Mouse (Mus musculus) forebrain, embryonic 11.5 days (tissue): ENCODE results near the gene Olfr323. TPM values are rescaled to one million over a fixed set of nuclear protein-coding genes. Genes with fewer than 3 reads are reported as not detected.

Experiments used
- ATAC-seq: fragments of 200-750 bp; cut with Nextera tagmentation; replicated peaks from 2 replicates; pipeline ENCODE4 v1.8.0; 2017; ENCODE audit warnings: moderate TSS enrichment; ENCODE audit not compliant: low FRiP score
- DNase-seq: peaks from one replicate; pipeline ENCODE4 v3.0.0-alpha.2; 2017; ENCODE audit warnings: low spot score
- H3K27ac ChIP-seq: fragments of 300-500 bp; sonication (generic); 2 replicates; pipeline ENCODE4 v1.5.1; 2014; ENCODE audit warnings: low read depth, low read length
- H3K27me3 ChIP-seq: fragments of 300-500 bp; sonication (generic); 2 replicates; pipeline ENCODE4 v1.6.1; 2014; ENCODE audit warnings: mild to moderate bottlenecking, low read length, mixed read lengths; ENCODE audit not compliant: control insufficient read depth, insufficient read depth
- H3K36me3 ChIP-seq: fragments of 300-500 bp; sonication (generic); 2 replicates; pipeline ENCODE4 v1.6.1; 2014; ENCODE audit warnings: mild to moderate bottlenecking, low read length, moderate library complexity, mixed read lengths; ENCODE audit not compliant: control insufficient read depth, insufficient read depth
- H3K4me1 ChIP-seq: fragments of 300-500 bp; sonication (generic); replicated peaks from 2 replicates; pipeline ENCODE4 v1.6.1; 2014; ENCODE audit warnings: low read length, mixed read lengths; ENCODE audit not compliant: control insufficient read depth, insufficient read depth
- H3K4me2 ChIP-seq: fragments of 300-500 bp; sonication (generic); 2 replicates; pipeline ENCODE4 v1.6.1; 2014; ENCODE audit warnings: low read depth, mild to moderate bottlenecking, low read length, moderate library complexity, mixed read lengths; ENCODE audit not compliant: severe bottlenecking
- H3K4me3 ChIP-seq: fragments of 300-500 bp; sonication (generic); 2 replicates; pipeline ENCODE4 v1.5.1; 2014; ENCODE audit warnings: low read depth, low read length
- H3K9ac ChIP-seq: fragments of 300-500 bp; sonication (generic); 2 replicates; pipeline ENCODE4 v1.6.1; 2014; ENCODE audit warnings: low read length
- H3K9me3 ChIP-seq: fragments of 300-500 bp; sonication (generic); 2 replicates; pipeline ENCODE4 v1.6.1; 2016; ENCODE audit warnings: low read length, mixed read lengths; ENCODE audit not compliant: control insufficient read depth
- WGBS: fragments of 180-500 bp; shearing (Covaris S2); extraction: QIAGEN DNeasy Blood & Tissue Kit; methylation state at CpG from one replicate; pipeline ENCODE4 v1.1.7; 2014; 5-methylcytosine and 5-hydroxymethylcytosine counted together
- polyA plus RNA-seq: library from polyadenylated mRNA; unstranded; fragments of >200 nt; fragmentation: Nextera tagmentation; extraction: Ambion mirVana; gene quantifications from 2 replicates; pipeline ENCODE4 v1.2.1, GENCODE M21; 2014

Olfr323 gene
- polyA plus RNA-seq, 1 experiment from 2014 or later = not detected

DNA sequence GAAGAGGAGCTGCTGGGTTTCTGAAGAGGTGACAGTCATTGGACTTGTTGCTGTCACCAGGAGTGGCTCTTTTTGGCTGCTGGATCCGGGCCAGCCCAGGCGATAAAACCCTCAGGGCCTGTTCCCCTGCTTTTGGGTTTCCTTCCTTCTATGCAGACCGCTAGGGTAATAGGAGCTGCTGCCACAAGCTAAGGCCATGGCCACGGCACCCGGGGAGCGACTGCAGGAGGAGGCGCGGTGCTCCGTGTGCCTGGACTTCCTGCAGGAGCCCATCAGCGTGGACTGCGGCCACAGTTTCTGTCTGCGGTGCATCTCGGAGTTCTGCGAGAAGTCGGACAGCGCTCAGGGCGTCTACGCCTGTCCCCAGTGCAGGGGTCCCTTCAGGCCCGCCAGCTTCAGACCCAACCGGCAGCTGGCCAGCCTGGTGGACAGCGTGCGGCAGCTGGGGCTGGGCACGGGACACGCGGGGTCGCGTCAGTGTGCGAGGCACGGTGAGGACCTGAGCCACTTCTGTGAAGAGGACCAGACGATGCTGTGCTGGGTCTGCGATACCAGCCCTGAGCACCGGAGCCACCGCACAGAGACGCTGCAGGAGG lies 10.1 kb upstream of the Olfr323 start, which contains the start of gene Trim58:
Gene Trim58, plus strand, starts transcription at position 194 of the 596 bp plus-strand sequence.
- 3% methylated on average over 34 of the region's 34 CpGs for WGBS
- peak within 1 kb of the TSS; percentile 37; the same call in 1 of the 2 replicates for H3K27ac ChIP-seq

GRCm38 (mm10) chr11:58638176-58638701 lies 7.9 kb upstream of the Olfr323 start:
- no peaks in the 10 kb centered on the region for H3K9me3 ChIP-seq
- no peak overlapping the region for H3K4me3 ChIP-seq
- DNase-seq (no peak), ATAC-seq (no peak)
- H3K27ac ChIP-seq = no peak overlapping the region
- 0 out of 2 replicates have a peak, but pooled peaks cover 5% of the 10 kb centered on the region for H3K4me1 ChIP-seq
- peaks cover 2% of the 10 kb centered on the region for H3K27me3 ChIP-seq
- no peak overlapping the region for H3K9ac ChIP-seq
- 63% methylated on average over 7 of the region's 7 CpGs for WGBS
- no peak overlapping the region for H3K4me2 ChIP-seq
- no peaks in the 10 kb centered on the region for H3K36me3 ChIP-seq

More for the DNA sequence above, 10.1 kb upstream of the Olfr323 start, which contains the start of gene Trim58:
- ATAC-seq = no peak; the same call in 1 of the 2 replicates
- Histone ChIP-seq H3K4me1 (0 out of 2 replicates have a peak, but pooled peaks cover 5% of the 10 kb centered on the region), H3K9me3 (no peaks in the 10 kb centered on the region), H3K36me3 (no peaks in the 10 kb centered on the region), H3K9ac (peak within 1 kb of the TSS; percentile 57), H3K4me3 (peak within 1 kb of the TSS; percentile 35), H3K4me2 (peak within 1 kb of the TSS; percentile 87), H3K27me3 (peaks cover 2% of the 10 kb centered on the region)
- DNase-seq = peak; percentile 70

DNA sequence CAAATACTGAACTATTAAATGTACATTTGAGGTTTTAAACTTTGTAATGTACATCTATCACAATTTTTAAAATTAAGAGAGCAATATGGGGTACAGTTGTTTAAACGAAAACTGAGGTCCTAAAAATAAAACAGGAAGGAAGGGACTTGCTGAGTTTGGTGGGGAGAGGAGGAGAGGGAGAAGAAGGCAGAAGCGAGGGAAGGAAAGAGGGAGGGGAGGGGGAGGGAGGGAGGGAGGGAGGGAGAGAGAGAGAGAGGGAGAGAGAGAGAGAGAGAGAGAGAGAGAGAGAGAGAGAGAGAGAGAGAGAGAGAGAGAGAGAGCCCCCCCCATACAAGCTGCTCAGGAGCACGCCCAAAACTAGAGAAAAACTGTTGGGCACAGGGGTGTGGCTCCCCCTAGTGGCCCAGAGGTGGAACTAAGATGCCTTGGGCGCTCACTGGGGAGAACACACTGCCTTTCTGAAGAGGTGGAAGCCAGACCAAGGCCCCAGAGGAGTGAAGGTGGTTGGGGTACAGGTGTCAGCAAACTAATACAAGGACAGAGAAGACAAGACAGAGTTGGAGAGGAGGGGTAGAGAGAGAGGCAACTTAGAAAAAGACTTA lies 6.2 kb upstream of the Olfr323 start:
- H3K4me2 ChIP-seq = no peak overlapping the region
- no peaks in the 10 kb centered on the region for H3K36me3 ChIP-seq
- ATAC-seq (0 out of 2 replicates have a peak, but pooled peaks have one; percentile 21), DNase-seq (peak; percentile 80)
- WGBS = 17% methylated on average over 3 of the region's 4 CpGs
- H3K4me1 ChIP-seq = 0 out of 2 replicates have a peak, but pooled peaks cover 5% of the 10 kb centered on the region
- no peak overlapping the region for H3K4me3 ChIP-seq
- H3K27ac ChIP-seq = no peak overlapping the region
- H3K27me3 ChIP-seq = no peaks in the 10 kb centered on the region; the same call in none of the 2 replicates
- H3K9ac ChIP-seq = no peak overlapping the region
- no peaks in the 10 kb centered on the region for H3K9me3 ChIP-seq

GRCm38 (mm10) chr11:58634878-58635277 lies 4.6 kb upstream of the Olfr323 start:
- no peaks in the 10 kb centered on the region for H3K27me3 ChIP-seq
- H3K4me1 ChIP-seq = no peaks in the 10 kb centered on the region
- 74% methylated on average over 4 of the region's 4 CpGs for WGBS
- H3K9ac ChIP-seq = no peak overlapping the region
- no peak for ATAC-seq
- no peak for DNase-seq
- H3K36me3 ChIP-seq = no peaks in the 10 kb centered on the region
- no peak overlapping the region for H3K27ac ChIP-seq
- no peaks in the 10 kb centered on the region for H3K9me3 ChIP-seq
- H3K4me2 ChIP-seq = no peak overlapping the region
- H3K4me3 ChIP-seq = no peak overlapping the region

DNA sequence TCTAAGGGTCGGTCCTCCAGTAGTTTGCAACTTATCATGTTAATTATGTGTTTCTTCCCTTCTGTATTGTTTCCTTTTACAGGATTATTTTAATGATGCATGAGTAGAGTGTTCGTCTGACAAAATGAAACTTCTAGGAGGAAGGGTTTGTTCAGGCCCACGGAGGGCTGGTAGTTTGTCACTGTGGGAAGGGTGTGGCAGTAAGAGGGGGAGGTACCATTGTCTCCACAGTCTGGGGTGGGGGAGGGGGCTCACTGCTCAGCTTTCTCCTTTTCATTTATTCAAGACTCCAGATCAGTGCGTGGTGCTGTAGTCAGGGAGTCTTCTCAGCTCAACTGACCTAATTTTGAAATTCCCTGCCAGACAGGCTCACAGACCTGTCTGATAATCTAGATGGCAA lies 4.2 kb downstream of the Olfr323 start:
- no peak for ATAC-seq
- no peaks in the 10 kb centered on the region for H3K36me3 ChIP-seq
- H3K27me3 ChIP-seq = no peaks in the 10 kb centered on the region
- no peak overlapping the region for H3K4me3 ChIP-seq
- no peak for DNase-seq
- H3K4me1 ChIP-seq = no peaks in the 10 kb centered on the region
- no peak overlapping the region for H3K4me2 ChIP-seq
- no peaks in the 10 kb centered on the region for H3K9me3 ChIP-seq
- 63% methylated on average over 4 of the region's 4 CpGs for WGBS
- no peak overlapping the region for H3K27ac ChIP-seq
- no peak overlapping the region for H3K9ac ChIP-seq

DNA sequence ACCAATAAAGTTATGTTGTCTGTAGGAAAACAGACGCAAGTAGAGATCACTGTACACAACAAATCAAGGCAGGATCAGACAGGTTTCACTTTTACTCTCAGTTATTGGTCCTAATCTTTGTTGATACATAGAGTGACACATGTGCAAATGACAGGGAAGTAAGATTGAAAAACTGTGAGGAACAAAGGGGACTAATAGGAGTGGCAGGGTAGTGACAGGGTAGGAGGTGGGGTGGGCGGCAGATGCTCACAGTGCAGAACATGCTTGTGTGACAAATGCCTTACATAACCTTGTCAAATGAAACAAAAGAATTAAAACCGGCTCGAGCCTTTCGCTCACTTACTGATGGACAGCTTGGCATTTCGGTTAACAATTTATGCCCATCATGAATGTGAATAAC lies 11.5 kb downstream of the Olfr323 start:
- no peak overlapping the region for H3K4me3 ChIP-seq
- H3K9me3 ChIP-seq = no peaks in the 10 kb centered on the region
- no peaks in the 10 kb centered on the region for H3K4me1 ChIP-seq
- H3K9ac ChIP-seq = no peak overlapping the region
- H3K27me3 ChIP-seq = no peaks in the 10 kb centered on the region
- WGBS = 81% methylated on average over 6 of the region's 6 CpGs
- DNase-seq (no peak), ATAC-seq (no peak)
- no peaks in the 10 kb centered on the region for H3K36me3 ChIP-seq
- H3K27ac ChIP-seq = no peak overlapping the region
- H3K4me2 ChIP-seq = no peak overlapping the region

DNA sequence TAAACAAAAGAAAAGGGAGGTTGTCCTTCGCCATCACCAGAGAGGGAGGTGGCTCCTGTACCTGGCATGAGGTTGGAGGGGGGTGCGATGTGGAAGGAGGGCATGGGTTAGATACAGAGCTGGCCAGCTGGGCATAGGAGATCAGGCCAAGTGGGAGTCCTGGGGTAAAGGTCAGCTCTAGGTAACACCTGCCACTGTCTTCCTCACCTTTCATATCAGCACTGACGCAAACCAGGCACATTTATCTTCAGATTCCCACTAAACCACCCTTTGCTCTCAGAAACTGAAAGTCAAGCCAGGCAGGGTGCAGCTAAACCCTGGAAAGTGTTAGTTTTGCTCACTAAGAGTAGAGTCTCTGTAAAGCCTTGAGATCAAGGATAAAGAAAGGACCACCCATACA lies 11.9 kb downstream of the Olfr323 start:
- Histone ChIP-seq H3K9ac (no peak overlapping the region), H3K9me3 (no peaks in the 10 kb centered on the region), H3K27me3 (no peaks in the 10 kb centered on the region), H3K4me3 (no peak overlapping the region), H3K4me2 (no peak overlapping the region), H3K27ac (no peak overlapping the region), H3K36me3 (no peaks in the 10 kb centered on the region), H3K4me1 (no peaks in the 10 kb centered on the region)
- DNase-seq (no peak), ATAC-seq (no peak)
- WGBS = 71% methylated on average over 3 of the region's 3 CpGs

GRCm38 (mm10) chr11:58615975-58616374 lies 14.3 kb downstream of the Olfr323 start, which contains the start of gene 2210407C18Rik:
Gene 2210407C18Rik (minus strand): TSS chr11:58616075.
- Histone ChIP-seq H3K36me3 (no peaks in the 10 kb centered on the region), H3K4me1 (no peaks in the 10 kb centered on the region), H3K27me3 (no peaks in the 10 kb centered on the region), H3K9ac (no peak within 1 kb of the TSS), H3K4me2 (no peak within 1 kb of the TSS), H3K27ac (no peak within 1 kb of the TSS), H3K4me3 (no peak within 1 kb of the TSS), H3K9me3 (no peaks in the 10 kb centered on the region)
- DNase-seq (no peak), ATAC-seq (no peak)
- WGBS = 89% methylated on average over 4 of the region's 4 CpGs
